Mouse (Mus musculus): Measurements from ENCODE around the gene Tmem231. TPM values are rescaled to one million over a fixed set of nuclear protein-coding genes. Genes with fewer than 3 reads are reported as not detected.
A peak's percentile ranks its signal among the peaks of the same experiment; 100 is the strongest.

Tmem231 gene
- total RNA-seq (2021) = 1 to 10 TPM in 1 of 2 experiments, under 1 TPM in 1; 0.86 to 1.1 TPM
- long read RNA-seq, experiment 1, partial matches to known transcripts = 0 of 1 reads
- long read RNA-seq, experiment 1, other reads (novel, unspliced or antisense) = 1 of 1 reads
- long read RNA-seq, experiment 2, partial matches to known transcripts = 0 of 1 reads
- long read RNA-seq, experiment 2, other reads (novel, unspliced or antisense) = 0 of 1 reads

GRCm38 (mm10) chr8:111933348-111934076, at the start of gene Tmem231:
Gene Tmem231 (minus strand): TSS chr8:111933881.
- intact Hi-C loops (cut with DNase I) = no loop called here
- peak; percentile 74 to 79 for DNase-seq

GRCm38 (mm10) chr8:111982116-111982515, 48.4 kb upstream of the Tmem231 start:
- no peak for DNase-seq
- intact Hi-C loops (cut with DNase I) = no loop called here

- intact Hi-C loops (cut with DNase I) = no loop called here
- no peak for DNase-seq
These were observed 44.5 kb upstream of the Tmem231 start for GRCm38 (mm10) chr8:111978147-111978546.

GRCm38 (mm10) chr8:111976326-111976725, 42.6 kb upstream of the Tmem231 start:
- intact Hi-C loops (cut with DNase I) = no loop called here
- no peak for DNase-seq

GRCm38 (mm10) chr8:111975706-111976105, 42.0 kb upstream of the Tmem231 start:
- intact Hi-C loops (cut with DNase I) = no loop called here
- DNase-seq = no peak

GRCm38 (mm10) chr8:111974138-111974537, 40.5 kb upstream of the Tmem231 start:
- no peak for DNase-seq
- intact Hi-C loops (cut with DNase I) = no loop called here

GRCm38 (mm10) chr8:111968991-111969390, 35.3 kb upstream of the Tmem231 start:
- intact Hi-C loops (cut with DNase I) = no loop called here

GRCm38 (mm10) chr8:111968541-111968940, 34.9 kb upstream of the Tmem231 start:
- no peak for DNase-seq
- intact Hi-C loops (cut with DNase I) = no loop called here

More at GRCm38 (mm10) chr8:111968991-111969390, 35.3 kb upstream of the Tmem231 start:
- DNase-seq = no peak

GRCm38 (mm10) chr8:111967246-111967870, 33.7 kb upstream of the Tmem231 start:
- DNase-seq = no peak
- intact Hi-C loops (cut with DNase I) = no loop called here

GRCm38 (mm10) chr8:111964849-111965561, 31.3 kb upstream of the Tmem231 start:
- DNase-seq = no peak
- intact Hi-C loops (cut with DNase I) = no loop called here

- no peak for DNase-seq
- intact Hi-C loops (cut with DNase I) = no loop called here
These were observed 30.7 kb upstream of the Tmem231 start for GRCm38 (mm10) chr8:111964351-111964750.

GRCm38 (mm10) chr8:111963546-111963945, 29.9 kb upstream of the Tmem231 start:
- intact Hi-C loops (cut with DNase I) = no loop called here
- DNase-seq = no peak

- DNase-seq = no peak
- intact Hi-C loops (cut with DNase I) = no loop called here
These were observed 29.4 kb upstream of the Tmem231 start for GRCm38 (mm10) chr8:111963091-111963490.

- DNase-seq = no peak
- intact Hi-C loops (cut with DNase I) = no loop called here
These were observed 28.9 kb upstream of the Tmem231 start for GRCm38 (mm10) chr8:111962589-111962988.

- intact Hi-C loops (cut with DNase I) = no loop called here
- no peak for DNase-seq
These were observed 27.6 kb upstream of the Tmem231 start for GRCm38 (mm10) chr8:111961330-111961729.

- no peak for DNase-seq
- intact Hi-C loops (cut with DNase I) = no loop called here
These were observed 27.1 kb upstream of the Tmem231 start for GRCm38 (mm10) chr8:111960591-111961321.

- DNase-seq = no peak
- intact Hi-C loops (cut with DNase I) = no loop called here
These were observed 23.6 kb upstream of the Tmem231 start for GRCm38 (mm10) chr8:111957231-111957630.

- no peak for DNase-seq
- intact Hi-C loops (cut with DNase I) = no loop called here
These were observed 22.2 kb upstream of the Tmem231 start for GRCm38 (mm10) chr8:111955879-111956278.

GRCm38 (mm10) chr8:111954844-111955594, 21.3 kb upstream of the Tmem231 start:
- no peak for DNase-seq
- intact Hi-C loops (cut with DNase I) = no loop called here

- DNase-seq = no peak
- intact Hi-C loops (cut with DNase I) = no loop called here
These were observed 18.3 kb upstream of the Tmem231 start for GRCm38 (mm10) chr8:111951936-111952335.

All from gastrocnemius, postnatal 36 days (tissue).